Mouse (Mus musculus) hindbrain, embryonic 11.5 days (tissue): ENCODE data around the gene Gpm6b. TPM values are rescaled to one million over a fixed set of nuclear protein-coding genes. Genes with fewer than 3 reads are reported as not detected.

ENCODE experiments used
- ATAC-seq: fragments of 200-750 bp; cut with Nextera tagmentation; 2 replicates; pipeline ENCODE4 v1.8.0; 2017; ENCODE audit warnings: mild to moderate bottlenecking, moderate TSS enrichment, moderate library complexity; ENCODE audit not compliant: low FRiP score
- DNase-seq: peaks from one replicate; pipeline ENCODE4 v3.0.0-alpha.2; 2015; ENCODE audit warnings: low spot score
- H3K27ac ChIP-seq: fragments of 300-500 bp; sonication (generic); 2 replicates; pipeline ENCODE4 v1.5.1; 2014; ENCODE audit warnings: mild to moderate bottlenecking, low read depth, low read length
- H3K27me3 ChIP-seq: fragments of 300-500 bp; sonication (generic); 2 replicates; pipeline ENCODE4 v1.6.1; 2014; ENCODE audit warnings: mild to moderate bottlenecking, low read length, moderate library complexity, mixed read lengths; ENCODE audit not compliant: control insufficient read depth, insufficient read depth
- H3K36me3 ChIP-seq: fragments of 300-500 bp; sonication (generic); 2 replicates; pipeline ENCODE4 v1.6.1; 2014; ENCODE audit warnings: mild to moderate bottlenecking, low read length, moderate library complexity, mixed read lengths; ENCODE audit not compliant: control insufficient read depth, insufficient read depth
- H3K4me1 ChIP-seq: fragments of 300-500 bp; sonication (generic); replicated peaks from 2 replicates; pipeline ENCODE4 v1.6.1; 2014; ENCODE audit warnings: low read length, mixed read lengths; ENCODE audit not compliant: control insufficient read depth, insufficient read depth
- H3K4me2 ChIP-seq: fragments of 300-500 bp; sonication (generic); replicated peaks from 2 replicates; pipeline ENCODE4 v1.6.1; 2014; ENCODE audit warnings: mild to moderate bottlenecking, low read depth, low read length
- H3K4me3 ChIP-seq: fragments of 300-500 bp; sonication (generic); 2 replicates; pipeline ENCODE4 v1.5.1; 2014; ENCODE audit warnings: low read depth, low read length
- H3K9ac ChIP-seq: fragments of 300-500 bp; sonication (generic); 2 replicates; pipeline ENCODE4 v1.6.1; 2014; ENCODE audit warnings: low read depth, low read length
- H3K9me3 ChIP-seq: fragments of 300-500 bp; sonication (generic); 2 replicates; pipeline ENCODE4 v1.6.1; 2016; ENCODE audit warnings: low read length; ENCODE audit not compliant: control insufficient read depth
- WGBS: fragments of 180-500 bp; shearing (Covaris S2); extraction: QIAGEN DNeasy Blood & Tissue Kit; methylation state at CpG from one replicate; pipeline ENCODE4 v1.1.7; 2014; 5-methylcytosine and 5-hydroxymethylcytosine counted together
- polyA plus RNA-seq: library from polyadenylated mRNA; unstranded; fragments of >200 nt; fragmentation: Nextera tagmentation; extraction: Ambion mirVana; gene quantifications from 2 replicates; pipeline ENCODE4 v1.2.1, GENCODE M21; 2014

Gene Gpm6b
- polyA plus RNA-seq, 1 experiment from 2014 or later: 176 TPM

DNA sequence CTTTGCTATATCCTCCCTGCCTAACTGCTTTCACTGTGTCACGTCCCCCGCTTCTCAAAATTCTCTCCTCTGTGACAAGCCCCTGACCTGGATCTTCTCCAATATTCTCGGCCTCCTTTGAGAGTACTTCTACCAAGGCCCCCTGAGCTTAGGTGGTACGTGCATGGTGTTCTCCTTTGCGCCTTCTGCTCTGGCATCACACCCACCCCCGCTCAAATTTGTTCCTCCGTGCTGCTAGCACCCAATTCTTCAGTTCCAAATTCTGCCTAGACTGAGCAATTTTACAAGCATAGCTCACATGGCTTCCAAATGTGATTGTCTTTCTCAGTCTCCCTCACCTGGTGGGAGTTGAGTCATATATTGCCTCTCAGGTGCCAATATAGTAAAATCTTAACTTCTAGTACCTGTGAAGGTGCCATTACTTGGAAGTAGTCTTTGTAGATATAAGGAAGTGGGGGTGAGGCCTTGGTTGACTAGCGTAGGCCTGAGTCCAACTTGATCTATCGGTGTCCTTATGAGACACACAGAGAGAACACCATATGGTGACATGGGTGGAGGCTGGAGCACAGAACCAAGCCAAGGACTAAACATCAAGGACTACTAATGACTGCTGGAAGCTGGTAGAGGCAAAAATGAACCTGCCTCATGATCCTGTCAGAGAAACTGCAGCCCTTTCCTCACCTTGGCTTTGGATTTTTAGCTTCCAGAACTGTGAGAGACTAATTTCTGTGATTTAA is 100.2 kb downstream of the Gpm6b start:
- Histone ChIP-seq H3K4me2 (no peak overlapping the region), H3K36me3 (no peaks in the 10 kb centered on the region), H3K27me3 (no peaks in the 10 kb centered on the region), H3K4me3 (no peak overlapping the region), H3K4me1 (no peaks in the 10 kb centered on the region), H3K9me3 (no peaks in the 10 kb centered on the region), H3K27ac (no peak overlapping the region), H3K9ac (no peak overlapping the region)
- ATAC-seq (no peak), DNase-seq (no peak)
- WGBS: 93% methylated on average over 9 of the region's 9 CpGs

GRCm38 (mm10) chrX:166339911-166340310 is 101.2 kb downstream of the Gpm6b start:
- no peak overlapping the region for H3K4me3 ChIP-seq
- H3K36me3 ChIP-seq: no peaks in the 10 kb centered on the region
- H3K4me1 ChIP-seq: no peaks in the 10 kb centered on the region
- H3K9ac ChIP-seq: no peak overlapping the region
- 80% methylated on average over 4 of the region's 4 CpGs for WGBS
- no peak overlapping the region for H3K27ac ChIP-seq
- DNase-seq: no peak
- H3K27me3 ChIP-seq: no peaks in the 10 kb centered on the region
- H3K4me2 ChIP-seq: no peak overlapping the region
- H3K9me3 ChIP-seq: no peaks in the 10 kb centered on the region
- no peak for ATAC-seq

DNA sequence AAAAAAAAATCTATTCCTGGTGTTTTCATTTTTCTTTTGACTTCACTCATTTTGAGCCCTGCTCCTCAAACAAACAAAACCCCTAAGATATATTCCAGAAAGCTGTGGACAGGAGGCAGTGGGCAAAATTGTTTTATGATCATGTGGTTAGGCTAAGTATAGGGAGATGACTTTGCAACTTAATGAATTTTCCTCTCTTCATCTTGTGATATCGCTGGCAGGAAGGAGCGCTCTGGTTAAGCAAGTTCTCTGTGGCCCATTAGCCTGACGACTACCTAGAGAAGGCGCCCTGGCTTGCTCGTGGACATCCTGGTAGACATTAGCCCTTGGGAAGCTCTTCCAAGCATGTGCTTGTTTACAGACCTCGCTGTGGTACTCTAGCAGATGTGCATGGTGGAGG is 103.1 kb downstream of the Gpm6b start:
- ATAC-seq (no peak), DNase-seq (no peak)
- no peaks in the 10 kb centered on the region for H3K9me3 ChIP-seq
- 90% methylated on average over 6 of the region's 6 CpGs for WGBS
- no peak overlapping the region for H3K9ac ChIP-seq
- H3K27me3 ChIP-seq: no peaks in the 10 kb centered on the region
- no peaks in the 10 kb centered on the region for H3K36me3 ChIP-seq
- no peak overlapping the region for H3K27ac ChIP-seq
- no peak overlapping the region for H3K4me3 ChIP-seq
- no peaks in the 10 kb centered on the region for H3K4me1 ChIP-seq
- no peak overlapping the region for H3K4me2 ChIP-seq

DNA sequence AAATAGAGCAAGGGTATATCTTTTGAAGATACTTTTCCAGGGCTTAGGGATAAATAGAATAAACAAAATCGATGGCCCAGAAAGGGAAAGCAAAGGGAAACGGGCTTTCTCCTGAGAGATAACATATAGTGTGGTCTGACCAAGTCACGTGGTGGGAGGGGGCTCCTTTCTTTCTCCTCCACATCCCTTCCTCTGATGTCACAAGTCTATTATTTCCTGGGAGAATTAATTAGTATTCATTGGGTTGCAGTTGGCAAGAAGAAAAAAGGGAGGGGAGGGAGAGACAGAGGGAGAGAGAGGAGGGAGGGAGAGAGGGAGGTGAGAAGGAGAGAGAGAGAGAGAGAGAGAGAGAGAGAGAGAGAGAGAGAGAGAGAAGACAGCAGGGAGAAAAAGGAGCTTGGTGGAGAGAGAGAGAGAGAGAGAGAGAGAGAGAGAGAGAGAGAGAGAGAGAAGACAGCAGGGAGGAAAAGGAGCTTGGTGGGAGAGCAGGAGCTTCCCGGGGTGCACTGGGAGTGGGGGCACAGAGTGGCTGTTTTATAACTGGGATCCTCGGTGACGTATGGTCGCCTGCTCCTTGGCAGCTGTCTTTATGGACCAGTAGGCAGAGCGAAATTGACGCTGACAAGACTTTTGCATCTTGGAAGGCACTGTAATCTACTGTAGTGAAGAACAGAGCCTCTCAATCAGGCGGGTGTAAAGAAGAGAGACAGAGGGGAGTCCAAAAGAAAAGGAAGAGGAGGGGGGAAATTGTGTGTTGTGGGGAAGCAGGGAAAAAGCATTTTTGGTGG is 105.7 kb downstream of the Gpm6b start:
- H3K4me1 ChIP-seq: no peaks in the 10 kb centered on the region

GRCm38 (mm10) chrX:166348086-166348485 is 109.4 kb downstream of the Gpm6b start:
- ATAC-seq (no peak), DNase-seq (no peak)
- H3K9ac ChIP-seq: 0 out of 2 replicates have a peak overlapping the region, but pooled peaks have one; percentile 19
- no peaks in the 10 kb centered on the region for H3K4me1 ChIP-seq
- H3K4me2 ChIP-seq: peak overlapping the region; percentile 37
- 60% methylated on average over 6 of the region's 6 CpGs for WGBS
- peak overlapping the region; percentile 39 for H3K4me3 ChIP-seq
- H3K27me3 ChIP-seq: no peaks in the 10 kb centered on the region
- H3K36me3 ChIP-seq: no peaks in the 10 kb centered on the region
- no peaks in the 10 kb centered on the region for H3K9me3 ChIP-seq
- H3K27ac ChIP-seq: no peak overlapping the region

More for the DNA sequence above, 105.7 kb downstream of the Gpm6b start:
- no peaks in the 10 kb centered on the region for H3K36me3 ChIP-seq
- H3K4me2 ChIP-seq: peak overlapping the region; percentile 14; the same call in 1 of the 2 replicates
- H3K9ac ChIP-seq: peak overlapping the region; percentile 59
- H3K27ac ChIP-seq: peak overlapping the region; percentile 88
- no peaks in the 10 kb centered on the region for H3K27me3 ChIP-seq
- peak overlapping the region; percentile 39 for H3K4me3 ChIP-seq
- ATAC-seq: peak; percentile 95
- DNase-seq: peak; percentile 67
- H3K9me3 ChIP-seq: no peaks in the 10 kb centered on the region
- 25% methylated on average over 10 of the region's 10 CpGs for WGBS

- Histone ChIP-seq H3K4me2 (peak overlapping the region; percentile 37), H3K36me3 (no peaks in the 10 kb centered on the region), H3K4me3 (no peak overlapping the region), H3K27me3 (no peaks in the 10 kb centered on the region), H3K9ac (no peak overlapping the region), H3K9me3 (no peaks in the 10 kb centered on the region), H3K4me1 (no peaks in the 10 kb centered on the region), H3K27ac (no peak overlapping the region)
- 76% methylated on average over 4 of the region's 4 CpGs for WGBS
- ATAC-seq: no peak
- no peak for DNase-seq
These were observed 109.9 kb downstream of the Gpm6b start for GRCm38 (mm10) chrX:166348634-166349033.

- Histone ChIP-seq H3K9me3 (no peaks in the 10 kb centered on the region), H3K4me3 (no peak overlapping the region), H3K27me3 (no peaks in the 10 kb centered on the region), H3K9ac (no peak overlapping the region), H3K36me3 (no peaks in the 10 kb centered on the region), H3K4me2 (no peak overlapping the region), H3K4me1 (no peaks in the 10 kb centered on the region), H3K27ac (no peak overlapping the region)
- WGBS: 19% methylated on average over 6 of the region's 6 CpGs
- ATAC-seq (peak; percentile 63; the same call in 1 of the 2 replicates), DNase-seq (peak; percentile 68)
These were observed 113.1 kb downstream of the Gpm6b start for GRCm38 (mm10) chrX:166351790-166352189.

DNA sequence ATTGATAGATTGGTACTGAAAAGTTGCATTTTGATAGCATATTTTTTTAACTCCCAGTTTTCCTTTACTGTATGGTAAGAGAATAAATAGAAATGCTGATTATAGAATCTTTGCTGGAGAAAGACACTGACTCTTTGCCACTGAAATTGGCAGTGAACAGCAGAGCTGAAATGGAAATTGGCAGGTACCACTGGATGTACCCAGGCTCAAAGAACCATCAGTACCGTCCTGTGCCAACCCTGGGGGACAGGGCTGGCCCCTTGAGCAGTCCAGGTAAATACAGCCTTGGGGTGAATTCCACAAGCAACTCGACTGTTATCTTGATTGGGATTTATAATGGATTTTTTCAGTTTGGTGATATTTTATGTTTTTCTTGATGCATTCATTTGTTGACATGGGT is 114.7 kb downstream of the Gpm6b start:
- H3K27me3 ChIP-seq: no peaks in the 10 kb centered on the region
- WGBS: 78% methylated on average over 2 of the region's 2 CpGs
- H3K4me1 ChIP-seq: no peaks in the 10 kb centered on the region
- no peaks in the 10 kb centered on the region for H3K9me3 ChIP-seq
- no peaks in the 10 kb centered on the region for H3K36me3 ChIP-seq
- DNase-seq (no peak), ATAC-seq (no peak)
- H3K4me3 ChIP-seq: no peak overlapping the region
- H3K9ac ChIP-seq: no peak overlapping the region
- no peak overlapping the region for H3K4me2 ChIP-seq
- H3K27ac ChIP-seq: no peak overlapping the region
